Mouse (Mus musculus) midbrain, embryonic 11.5 days (tissue): ENCODE results near the gene R3hdm4. TPM values are rescaled to one million over a fixed set of nuclear protein-coding genes. Genes with fewer than 3 reads are reported as not detected.

Experiments
- ATAC-seq: fragments of 200-750 bp; cut with Nextera tagmentation; 2 replicates; pipeline ENCODE4 v1.8.0; 2017; ENCODE audit warnings: moderate TSS enrichment, moderate library complexity; ENCODE audit not compliant: low FRiP score
- DNase-seq: peaks from one replicate; pipeline ENCODE4 v3.0.0; 2015; ENCODE audit warnings: low spot score; ENCODE audit errors: missing footprints
- H3K27ac ChIP-seq: fragments of 300-500 bp; sonication (generic); 2 replicates; pipeline ENCODE4 v1.5.1; 2014; ENCODE audit warnings: low read depth, low read length
- H3K27me3 ChIP-seq: fragments of 300-500 bp; sonication (generic); 2 replicates; pipeline ENCODE4 v1.6.1; 2014; ENCODE audit warnings: mild to moderate bottlenecking, low read length, moderate library complexity, mixed read lengths; ENCODE audit not compliant: control insufficient read depth, insufficient read depth
- H3K36me3 ChIP-seq: fragments of 300-500 bp; sonication (generic); 2 replicates; pipeline ENCODE4 v1.6.1; 2014; ENCODE audit warnings: mild to moderate bottlenecking, low read length, moderate library complexity, mixed read lengths; ENCODE audit not compliant: control insufficient read depth, insufficient read depth
- H3K4me1 ChIP-seq: fragments of 300-500 bp; sonication (generic); 2 replicates; pipeline ENCODE4 v1.6.1; 2014; ENCODE audit warnings: low read length; ENCODE audit not compliant: control insufficient read depth, insufficient read depth
- H3K4me2 ChIP-seq: fragments of 300-500 bp; sonication (generic); 2 replicates; pipeline ENCODE4 v1.6.1; 2014; ENCODE audit warnings: mild to moderate bottlenecking, moderate library complexity
- H3K4me3 ChIP-seq: fragments of 300-500 bp; sonication (generic); 2 replicates; pipeline ENCODE4 v1.5.1; 2014; ENCODE audit warnings: low read depth, low read length
- H3K9ac ChIP-seq: fragments of 300-500 bp; sonication (generic); 2 replicates; pipeline ENCODE4 v1.6.1; 2014; ENCODE audit warnings: low read length
- H3K9me3 ChIP-seq: fragments of 300-500 bp; sonication (generic); 2 replicates; pipeline ENCODE4 v1.6.1; 2016; ENCODE audit warnings: low read length; ENCODE audit not compliant: control insufficient read depth
- WGBS: fragments of 180-500 bp; shearing (Covaris S2); extraction: QIAGEN DNeasy Blood & Tissue Kit; methylation state at CpG from one replicate; pipeline ENCODE4 v1.1.7; 2014; 5-methylcytosine and 5-hydroxymethylcytosine counted together
- polyA plus RNA-seq: library from polyadenylated mRNA; unstranded; fragments of >200 nt; fragmentation: Nextera tagmentation; extraction: Ambion mirVana; gene quantifications from 2 replicates; pipeline ENCODE4 v1.2.1, GENCODE M21; 2014

Gene R3hdm4
- polyA plus RNA-seq = 127 and 135 TPM in 2 replicates

- Histone ChIP-seq H3K4me1 (peaks cover 25% of the 10 kb centered on the region), H3K27ac (no peak within 1 kb of the TSS), H3K9ac (peak within 1 kb of the TSS; percentile 20), H3K9me3 (no peaks in the 10 kb centered on the region), H3K4me2 (peak within 1 kb of the TSS; percentile 28), H3K27me3 (peaks cover 62% of the 10 kb centered on the region), H3K4me3 (peak within 1 kb of the TSS; percentile 15), H3K36me3 (no peaks in the 10 kb centered on the region)
- WGBS = 4% methylated on average over 41 of the region's 41 CpGs
- DNase-seq (no peak), ATAC-seq (no peak)
These were observed at the start of gene R3hdm4 for GRCm38 (mm10) chr10:79920958-79921535. Gene R3hdm4, minus strand, starts transcription at chr10:79921208.

- Histone ChIP-seq H3K4me1 (peaks cover 4% of the 10 kb centered on the region; the same call in 1 of the 2 replicates), H3K4me2 (peak within 1 kb of the TSS; percentile 41), H3K27ac (no peak within 1 kb of the TSS), H3K9me3 (no peaks in the 10 kb centered on the region), H3K36me3 (peaks cover 12% of the 10 kb centered on the region; the same call in 1 of the 2 replicates), H3K4me3 (peak within 1 kb of the TSS; percentile 25), H3K9ac (peak within 1 kb of the TSS; percentile 20; the same call in 1 of the 2 replicates), H3K27me3 (peaks cover 23% of the 10 kb centered on the region)
- 8% methylated on average over 47 of the region's 47 CpGs for WGBS
- DNase-seq (peak; percentile 91), ATAC-seq (no peak)
These were observed 49.6 kb upstream of the R3hdm4 start, which contains the start of gene Grin3b for GRCm38 (mm10) chr10:79970415-79971182. Gene Grin3b, plus strand, starts transcription at chr10:79970715.

- Histone ChIP-seq H3K4me3 (no peak overlapping the region), H3K9me3 (no peaks in the 10 kb centered on the region), H3K27ac (no peak overlapping the region), H3K36me3 (peaks cover 16% of the 10 kb centered on the region), H3K9ac (no peak overlapping the region), H3K4me2 (no peak overlapping the region), H3K27me3 (peaks cover 23% of the 10 kb centered on the region), H3K4me1 (peaks cover 4% of the 10 kb centered on the region; the same call in 1 of the 2 replicates)
- ATAC-seq (no peak), DNase-seq (no peak)
- 24% methylated on average over 3 of the region's 3 CpGs for WGBS
These were observed 48.1 kb upstream of the R3hdm4 start for GRCm38 (mm10) chr10:79969124-79969568.

- peaks cover 4% of the 10 kb centered on the region; the same call in 1 of the 2 replicates for H3K4me1 ChIP-seq
- H3K9me3 ChIP-seq = no peaks in the 10 kb centered on the region
- H3K27ac ChIP-seq = no peak overlapping the region
- no peak overlapping the region for H3K4me3 ChIP-seq
- H3K36me3 ChIP-seq = peaks cover 16% of the 10 kb centered on the region
- no peak overlapping the region for H3K4me2 ChIP-seq
- 96% methylated on average over 1 of the region's 1 CpGs for WGBS
- H3K9ac ChIP-seq = no peak overlapping the region
- no peak for ATAC-seq
- peaks cover 23% of the 10 kb centered on the region for H3K27me3 ChIP-seq
- DNase-seq = no peak
These were observed 47.2 kb upstream of the R3hdm4 start for GRCm38 (mm10) chr10:79968181-79968580.

GRCm38 (mm10) chr10:79966886-79967400, 45.9 kb upstream of the R3hdm4 start:
- DNase-seq (no peak), ATAC-seq (no peak)
- Histone ChIP-seq H3K27ac (no peak overlapping the region), H3K4me3 (no peak overlapping the region), H3K36me3 (peaks cover 21% of the 10 kb centered on the region), H3K4me2 (no peak overlapping the region), H3K9me3 (no peaks in the 10 kb centered on the region), H3K27me3 (peaks cover 22% of the 10 kb centered on the region), H3K9ac (no peak overlapping the region), H3K4me1 (peaks cover 4% of the 10 kb centered on the region; the same call in 1 of the 2 replicates)
- 96% methylated on average over 5 of the region's 5 CpGs for WGBS

GRCm38 (mm10) chr10:79965325-79965724, 44.3 kb upstream of the R3hdm4 start:
- Histone ChIP-seq H3K4me2 (no peak overlapping the region), H3K4me3 (no peak overlapping the region), H3K9me3 (no peaks in the 10 kb centered on the region), H3K4me1 (peaks cover 8% of the 10 kb centered on the region), H3K27ac (no peak overlapping the region), H3K36me3 (peaks cover 25% of the 10 kb centered on the region), H3K27me3 (peaks cover 7% of the 10 kb centered on the region; the same call in 1 of the 2 replicates), H3K9ac (no peak overlapping the region)
- DNase-seq (no peak), ATAC-seq (no peak)
- WGBS = 87% methylated on average over 5 of the region's 5 CpGs

- H3K27me3 ChIP-seq = peaks cover 5% of the 10 kb centered on the region; the same call in 1 of the 2 replicates
- H3K9ac ChIP-seq = no peak overlapping the region
- WGBS = 95% methylated on average over 7 of the region's 7 CpGs
- peaks cover 8% of the 10 kb centered on the region for H3K4me1 ChIP-seq
- H3K4me2 ChIP-seq = no peak overlapping the region
- no peak overlapping the region for H3K27ac ChIP-seq
- no peaks in the 10 kb centered on the region for H3K9me3 ChIP-seq
- H3K36me3 ChIP-seq = peaks cover 25% of the 10 kb centered on the region
- ATAC-seq = no peak
- H3K4me3 ChIP-seq = no peak overlapping the region
- DNase-seq = no peak
These were observed 43.7 kb upstream of the R3hdm4 start for GRCm38 (mm10) chr10:79964727-79965126.

- H3K27ac ChIP-seq = no peak overlapping the region
- no peak for DNase-seq
- H3K4me1 ChIP-seq = peaks cover 10% of the 10 kb centered on the region
- H3K4me2 ChIP-seq = peak overlapping the region; percentile 81
- peak overlapping the region; percentile 94 for H3K4me3 ChIP-seq
- 20% methylated on average over 10 of the region's 10 CpGs for WGBS
- no peaks in the 10 kb centered on the region for H3K27me3 ChIP-seq
- no peaks in the 10 kb centered on the region for H3K9me3 ChIP-seq
- ATAC-seq = no peak
- peak overlapping the region; percentile 86 for H3K9ac ChIP-seq
- peaks cover 20% of the 10 kb centered on the region for H3K36me3 ChIP-seq
These were observed 39.8 kb upstream of the R3hdm4 start for GRCm38 (mm10) chr10:79960671-79961294.
